Mouse (Mus musculus) lung, postnatal 14 days (tissue): ENCODE data around the gene Itm2a.

Source experiments
- DNase-seq: peaks from one replicate; pipeline ENCODE4 v3.0.0; 2021

The Itm2a gene

DNA sequence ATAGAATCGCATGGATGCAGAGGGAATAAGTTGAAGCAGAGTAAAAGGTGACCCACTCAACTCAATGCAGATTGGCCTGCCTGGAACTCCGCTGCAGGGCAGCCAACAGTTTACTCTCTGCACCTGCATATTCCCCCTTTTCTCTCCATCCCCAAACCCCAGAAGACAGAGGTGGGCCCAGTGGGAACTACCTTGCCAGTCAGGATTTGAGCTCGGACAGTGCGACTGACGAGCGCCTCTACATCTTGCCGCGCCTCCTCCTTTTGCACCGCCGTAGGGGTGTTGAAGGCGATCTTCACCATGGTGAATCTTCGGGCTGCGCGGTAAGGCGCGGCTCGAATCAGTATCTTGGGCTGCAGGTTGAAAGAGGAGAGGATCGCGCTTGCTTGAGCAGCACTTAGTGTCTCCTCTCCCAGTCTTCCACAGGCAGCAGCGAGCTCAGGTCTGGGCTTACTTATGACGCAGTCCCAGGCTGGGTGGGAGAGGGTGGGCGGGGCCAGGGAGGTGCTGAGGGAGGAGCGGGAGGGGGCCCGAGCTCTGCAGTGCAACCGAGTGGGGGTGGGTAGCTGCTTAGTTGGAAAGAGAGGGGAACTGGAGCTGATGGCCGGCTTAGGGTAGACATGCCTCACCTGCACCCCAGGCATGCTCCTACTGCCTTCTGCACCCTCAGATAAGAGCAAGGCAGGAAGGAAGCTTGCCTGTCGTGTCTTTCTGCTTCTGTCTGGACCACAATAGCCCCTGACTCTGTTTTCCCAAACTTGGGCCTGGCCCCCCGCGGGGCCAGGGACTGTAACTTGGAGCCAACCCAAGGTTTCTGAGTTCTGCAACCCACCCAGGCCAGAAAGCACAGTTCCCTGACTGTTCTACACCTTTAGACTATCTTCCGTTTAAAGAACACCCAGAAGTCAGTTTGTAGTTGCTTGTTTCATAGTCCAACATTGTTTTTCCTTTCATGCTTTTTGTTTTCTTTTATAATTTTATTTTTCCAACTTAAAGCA lies at the start of gene Itm2a:
TSS of gene Itm2a (minus strand) at position 462 of the 998 bp plus-strand sequence.
- peak; percentile 4 for DNase-seq

DNA sequence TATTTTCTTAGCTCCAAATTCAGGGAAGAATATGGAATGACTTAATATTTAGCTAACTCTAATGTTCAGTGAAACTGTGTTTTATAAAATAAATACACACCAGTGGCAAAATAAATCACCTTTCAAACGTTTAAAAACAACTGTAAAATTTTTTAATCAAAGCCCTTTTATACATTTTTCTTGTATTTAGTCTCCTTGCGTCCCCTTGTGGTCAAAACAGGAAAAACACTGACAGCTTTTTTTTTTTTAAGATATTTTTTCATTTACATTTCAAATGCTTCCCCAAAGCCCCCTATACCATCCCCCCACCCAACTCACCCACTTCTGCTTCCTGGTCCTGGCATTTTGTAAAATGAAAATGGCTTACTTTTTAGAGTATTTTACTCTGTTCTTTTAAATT lies 32.7 kb upstream of the Itm2a start:
- DNase-seq = no peak

DNA sequence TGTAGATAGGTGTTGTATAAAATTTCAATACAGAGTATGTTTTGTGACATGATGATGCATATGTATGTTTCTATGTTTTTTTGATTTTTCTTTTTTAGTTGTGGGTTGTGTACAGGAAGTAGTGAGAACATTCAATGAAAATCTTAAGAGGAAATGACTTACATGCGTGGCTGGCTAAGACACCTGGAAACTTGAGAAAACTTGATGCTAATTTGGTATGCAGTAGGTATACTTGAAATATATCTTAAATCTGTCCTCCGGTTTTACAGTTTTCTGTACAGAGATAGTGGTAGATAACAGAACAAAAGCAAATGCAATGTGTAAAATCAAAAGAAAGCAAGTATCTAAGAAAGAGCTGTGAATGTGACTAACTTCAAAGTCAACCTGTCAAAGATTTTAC lies 18.1 kb upstream of the Itm2a start:
- no peak for DNase-seq

DNA sequence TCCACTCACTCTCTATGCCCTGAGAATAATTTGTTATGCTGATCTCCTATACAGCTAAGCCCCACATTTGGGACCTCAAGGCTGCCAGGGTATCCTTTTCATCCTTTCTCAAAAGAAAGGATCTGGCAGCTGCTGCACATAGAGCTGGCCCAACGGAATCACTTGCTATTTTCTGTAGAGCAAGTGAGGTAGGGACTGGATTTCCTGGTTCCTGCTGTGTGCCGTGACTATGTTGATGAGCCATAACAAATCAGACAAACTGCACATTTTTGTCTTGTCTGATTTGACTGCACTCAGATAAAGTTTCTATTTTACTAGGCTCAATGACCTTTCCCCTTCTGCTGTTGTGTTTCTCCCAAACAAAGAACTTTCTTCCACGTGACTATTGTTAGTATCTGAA lies 14.2 kb upstream of the Itm2a start:
- no peak for DNase-seq

DNA sequence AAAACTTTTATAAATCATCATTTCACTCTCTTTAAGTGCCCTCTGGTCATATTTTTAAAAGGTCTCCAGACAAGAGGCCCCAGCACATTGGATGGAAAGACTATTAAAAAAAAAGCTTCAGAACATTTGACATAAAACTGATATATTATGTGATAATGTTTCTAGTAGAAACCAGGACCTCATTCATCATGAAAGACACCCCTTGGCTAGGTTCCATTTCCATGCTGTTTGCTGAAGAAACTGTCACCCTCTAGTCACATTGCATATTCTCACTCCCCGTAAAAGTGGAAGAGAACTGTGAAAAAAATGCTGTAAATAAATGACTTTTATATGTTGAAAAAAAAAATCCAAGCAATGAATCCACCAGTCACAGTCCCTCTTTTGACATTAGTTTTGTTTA lies 12.8 kb upstream of the Itm2a start:
- DNase-seq = no peak

DNA sequence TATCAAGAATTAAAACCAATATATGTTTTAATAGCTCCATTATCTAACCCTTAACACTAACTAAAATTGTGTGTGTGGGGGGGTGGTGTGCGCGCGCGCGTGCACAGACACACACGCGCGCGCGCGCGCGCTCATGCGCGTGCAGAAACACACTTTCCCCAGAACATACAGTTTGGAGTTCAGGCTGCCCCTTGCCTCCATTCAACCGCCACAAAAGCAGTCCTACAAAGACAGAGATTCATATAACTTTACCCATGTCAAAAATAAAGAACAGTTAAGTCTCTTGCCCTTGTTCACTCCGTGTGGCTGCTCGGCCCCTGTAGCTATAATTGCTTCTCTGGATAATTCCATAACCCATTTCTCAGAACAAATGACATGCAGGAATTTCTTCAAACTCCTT lies 695 bp downstream of the Itm2a start:
- peak; percentile 5 for DNase-seq

DNA sequence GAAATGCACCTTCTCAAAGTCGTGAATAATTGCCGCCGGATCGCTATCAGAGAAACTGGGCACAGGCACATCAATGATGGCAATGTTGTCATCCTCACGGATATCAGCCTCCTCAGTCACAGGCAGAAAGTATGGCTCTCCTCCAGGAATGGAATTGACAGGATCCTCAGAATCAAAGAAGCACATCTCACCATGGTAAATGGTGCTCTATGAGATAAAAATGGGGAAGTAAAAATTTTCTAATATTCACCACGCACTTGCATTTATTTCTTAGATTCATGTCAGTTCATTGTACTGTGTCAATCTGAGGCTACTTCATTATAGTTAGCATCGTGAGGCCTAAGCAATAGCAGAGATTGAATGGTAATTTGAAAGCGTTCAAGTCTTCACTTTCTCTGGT lies 4.1 kb downstream of the Itm2a start:
- no peak for DNase-seq

DNA sequence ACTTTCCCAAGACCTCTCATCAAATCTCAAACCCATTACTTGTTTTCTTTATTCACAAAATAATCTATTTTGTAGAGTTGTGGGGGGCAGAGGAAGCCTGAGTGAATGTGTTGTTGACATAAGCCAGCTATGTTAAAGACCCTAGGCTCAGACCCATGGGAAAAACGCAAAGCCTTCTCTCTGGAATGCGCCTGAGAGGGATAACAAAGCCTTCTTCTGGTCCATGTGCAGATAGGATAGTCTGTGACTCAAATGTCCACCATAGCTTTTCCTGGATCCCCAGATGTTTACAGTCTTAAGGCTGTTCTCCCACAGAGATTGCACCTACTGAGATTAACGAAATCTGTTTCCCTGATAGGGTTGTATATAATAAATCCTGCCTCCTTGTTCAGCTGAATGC lies 9.9 kb downstream of the Itm2a start:
- DNase-seq = no peak

DNA sequence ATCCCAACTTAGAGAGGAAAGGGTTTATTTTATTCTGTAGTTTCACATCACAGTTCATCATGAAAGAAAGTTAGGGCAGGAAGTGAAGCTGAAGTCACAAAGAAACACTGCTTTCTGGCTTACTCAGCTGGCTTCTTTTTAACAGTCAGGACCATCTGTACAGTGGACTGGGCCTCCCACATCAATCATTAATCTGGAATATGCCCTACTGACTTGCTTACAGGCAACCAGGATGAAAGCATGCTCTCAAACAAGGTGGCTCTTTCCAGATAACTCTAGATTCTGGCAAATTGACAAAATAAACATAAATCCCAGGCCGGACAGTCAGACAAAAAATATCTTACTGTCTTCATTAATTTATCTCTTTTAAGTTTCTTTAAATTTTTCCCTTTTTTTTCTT lies 27.8 kb downstream of the Itm2a start:
- DNase-seq = no peak
